Mouse (Mus musculus): ENCODE measurements around the gene Gm13178. TPM values are rescaled to one million over a fixed set of nuclear protein-coding genes. Genes with fewer than 3 reads are reported as not detected.

Gene Gm13178
- not detected in 2 replicates for polyA plus RNA-seq (2015; fragmentation: Nextera tagmentation; extraction: Ambion mirVana)

DNA sequence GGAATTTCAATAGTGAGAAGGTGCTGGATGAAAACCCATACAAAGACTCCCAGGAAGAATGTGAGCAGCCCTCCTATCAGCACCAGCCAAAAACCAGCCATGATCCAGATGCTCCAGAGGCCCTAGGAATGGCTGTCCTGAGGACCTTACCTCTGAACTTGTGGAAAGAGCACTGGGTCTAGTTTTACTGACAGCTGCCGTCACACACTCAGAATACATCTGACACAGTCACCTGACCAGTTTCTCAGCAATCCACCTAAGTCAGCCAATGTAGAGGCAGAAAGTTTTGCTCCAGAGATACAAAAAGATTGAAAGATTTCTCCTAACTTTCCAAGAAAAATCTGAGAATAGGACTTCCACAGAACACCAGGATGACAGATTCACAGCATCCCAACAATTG, at the start of gene Gm13178:
Gene Gm13178, minus strand, starts transcription at position 101 of the 400 bp plus-strand sequence.
- no peaks in the 10 kb centered on the region for H3K36me3 ChIP-seq
- ATAC-seq (ENCODE audit: insufficient read depth, low FRiP score, low read depth), result no peak
- 93% methylated on average over 1 of the region's 1 CpGs for WGBS

GRCm38 (mm10) chr4:144765722-144766121, 44.5 kb upstream of the Gm13178 start:
- no peak overlapping the region for H3K4me2 ChIP-seq
- no peaks in the 10 kb centered on the region for H3K27me3 ChIP-seq (replicated peaks)
- no peak for ATAC-seq (ENCODE audit: insufficient read depth, low FRiP score, low read depth)
- no peaks in the 10 kb centered on the region for H3K36me3 ChIP-seq
- H3K27ac ChIP-seq, result no peak overlapping the region
- no peak overlapping the region for H3K4me3 ChIP-seq (replicated peaks)
- whole genome bisulfite sequencing, result 19% methylated on average over 2 of the region's 2 CpGs
- H3K4me1 ChIP-seq, result no peaks in the 10 kb centered on the region
- no peak overlapping the region for H3K9ac ChIP-seq
- H3K9me3 ChIP-seq, result no peaks in the 10 kb centered on the region

More for the DNA sequence above, at the start of gene Gm13178:
- Histone ChIP-seq H3K9me3 (no peaks in the 10 kb centered on the region), H3K27me3 (replicated peaks) (no peaks in the 10 kb centered on the region), H3K4me3 (replicated peaks) (no peak within 1 kb of the TSS), H3K9ac (no peak within 1 kb of the TSS), H3K4me2 (no peak within 1 kb of the TSS), H3K27ac (no peak within 1 kb of the TSS), H3K4me1 (no peaks in the 10 kb centered on the region)

DNA sequence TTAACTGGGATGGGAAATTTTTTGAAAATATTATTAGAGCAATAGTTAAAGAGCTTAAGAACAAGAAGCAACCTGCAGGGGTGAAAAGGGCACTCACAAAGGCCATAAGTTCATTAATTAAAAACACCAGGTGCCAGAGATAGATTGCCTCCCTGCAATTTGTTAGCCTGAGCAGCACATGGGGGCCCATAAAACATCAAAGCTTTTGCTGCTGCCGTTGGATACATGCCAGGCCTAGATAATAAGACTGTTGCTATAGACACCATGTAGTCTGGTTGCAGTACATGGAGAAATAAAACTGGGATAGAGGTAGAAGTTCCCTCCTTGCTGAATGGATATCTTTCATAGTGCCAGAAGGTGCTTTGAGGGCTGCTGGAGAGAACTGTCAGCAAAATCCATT, 27.9 kb upstream of the Gm13178 start:
- Histone ChIP-seq H3K4me2 (no peak overlapping the region), H3K27ac (no peak overlapping the region), H3K27me3 (replicated peaks) (no peaks in the 10 kb centered on the region), H3K36me3 (no peaks in the 10 kb centered on the region), H3K4me1 (no peaks in the 10 kb centered on the region), H3K4me3 (replicated peaks) (no peak overlapping the region), H3K9ac (no peak overlapping the region), H3K9me3 (no peaks in the 10 kb centered on the region)
- ATAC-seq (ENCODE audit: insufficient read depth, low FRiP score, low read depth), result no peak
- 19% methylated on average over 1 of the region's 1 CpGs for WGBS

DNA sequence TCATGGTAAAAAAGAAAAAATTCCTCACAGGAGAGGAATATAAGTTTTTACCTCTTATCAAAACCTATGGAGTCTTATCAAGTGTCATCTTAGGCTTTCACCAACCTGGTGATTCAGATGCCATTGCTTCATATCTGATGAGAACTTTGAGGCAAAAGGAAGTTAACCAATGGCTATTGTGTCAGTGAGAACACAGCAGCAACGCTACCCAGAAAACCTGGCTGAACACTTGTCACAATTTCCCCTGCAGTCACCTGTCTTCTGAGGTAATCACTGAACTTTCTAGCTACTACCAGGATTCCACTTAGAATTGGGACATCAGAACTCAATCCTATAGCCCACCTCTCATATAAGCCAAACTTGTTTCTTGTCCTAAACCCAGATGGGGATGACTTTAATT, 1.5 kb downstream of the Gm13178 start:
- H3K27me3 ChIP-seq (replicated peaks), result no peaks in the 10 kb centered on the region
- no peaks in the 10 kb centered on the region for H3K36me3 ChIP-seq
- no peaks in the 10 kb centered on the region for H3K9me3 ChIP-seq
- ATAC-seq (ENCODE audit: insufficient read depth, low FRiP score, low read depth), result no peak
- no peak overlapping the region for H3K4me3 ChIP-seq (replicated peaks)
- no peak overlapping the region for H3K4me2 ChIP-seq
- H3K4me1 ChIP-seq, result no peaks in the 10 kb centered on the region
- H3K9ac ChIP-seq, result no peak overlapping the region
- no peak overlapping the region for H3K27ac ChIP-seq
- 80% methylated on average over 1 of the region's 1 CpGs for WGBS

DNA sequence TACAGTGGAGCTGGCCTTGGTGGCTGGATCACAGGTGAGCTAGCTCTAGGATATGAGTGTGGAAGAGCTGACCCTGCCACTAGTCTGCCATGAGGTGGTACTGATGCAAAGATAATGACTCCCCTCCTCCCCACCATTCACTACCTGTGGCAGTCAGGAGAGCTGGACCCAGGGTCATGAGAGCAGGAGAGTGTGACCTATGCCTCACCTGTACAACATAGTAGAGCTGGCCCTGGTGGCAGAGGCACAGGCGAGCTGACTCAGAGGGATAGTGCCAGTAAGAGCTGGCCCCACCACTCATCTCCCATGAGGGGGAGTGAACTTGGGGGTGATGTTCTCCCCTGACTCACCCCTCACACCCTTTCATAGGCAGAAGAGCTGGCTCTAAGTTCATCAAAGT, 2.9 kb downstream of the Gm13178 start:
- H3K27ac ChIP-seq, result no peak overlapping the region
- no peak overlapping the region for H3K9ac ChIP-seq
- ATAC-seq (ENCODE audit: insufficient read depth, low FRiP score, low read depth), result no peak
- H3K4me1 ChIP-seq, result no peaks in the 10 kb centered on the region
- 68% methylated on average over 1 of the region's 1 CpGs for WGBS
- no peaks in the 10 kb centered on the region for H3K27me3 ChIP-seq (replicated peaks)
- H3K4me2 ChIP-seq, result no peak overlapping the region
- H3K4me3 ChIP-seq (replicated peaks), result no peak overlapping the region
- H3K9me3 ChIP-seq, result no peaks in the 10 kb centered on the region
- H3K36me3 ChIP-seq, result no peaks in the 10 kb centered on the region

- 59% methylated on average over 2 of the region's 2 CpGs for WGBS
- ATAC-seq (ENCODE audit: insufficient read depth, low FRiP score, low read depth), result no peak
- Histone ChIP-seq H3K36me3 (no peaks in the 10 kb centered on the region), H3K4me3 (replicated peaks) (no peak within 1 kb of the TSS), H3K27ac (no peak within 1 kb of the TSS), H3K4me2 (no peak within 1 kb of the TSS), H3K27me3 (replicated peaks) (no peaks in the 10 kb centered on the region), H3K9ac (no peak within 1 kb of the TSS), H3K4me1 (no peaks in the 10 kb centered on the region), H3K9me3 (no peaks in the 10 kb centered on the region)
Measured at GRCm38 (mm10) chr4:144686268-144686667, 34.9 kb downstream of the Gm13178 start, which contains the start of gene Gm436. Gm436 (minus strand) TSS chr4:144686368.

Other genes starting within 250 kb of the Gm13178 start
- gene 9430007A20Rik, start 201.6 kb downstream of the Gm13178 start, polyA plus RNA-seq (2015; fragmentation: Nextera tagmentation; extraction: Ambion mirVana), result not detected in 2 replicates
- gene Gm13124, start 156.3 kb downstream of the Gm13178 start, polyA plus RNA-seq (2015; fragmentation: Nextera tagmentation; extraction: Ambion mirVana), result not detected in 2 replicates
- gene Aadacl4, start 107.7 kb downstream of the Gm13178 start, polyA plus RNA-seq (2015; fragmentation: Nextera tagmentation; extraction: Ambion mirVana), result not detected in 2 replicates
- gene Gm436, start 35.0 kb downstream of the Gm13178 start, polyA plus RNA-seq (2015; fragmentation: Nextera tagmentation; extraction: Ambion mirVana), result not detected in 2 replicates
- not detected in 2 replicates for gene Gm438, start 65.2 kb upstream of the Gm13178 start, polyA plus RNA-seq (2015; fragmentation: Nextera tagmentation; extraction: Ambion mirVana)
- 112 and 117 TPM in 2 replicates for gene Dhrs3, start 171.4 kb upstream of the Gm13178 start, polyA plus RNA-seq (2015; fragmentation: Nextera tagmentation; extraction: Ambion mirVana)